Mouse (Mus musculus): ENCODE data around the gene Ttc33. TPM values are rescaled to one million over a fixed set of nuclear protein-coding genes. Genes with fewer than 3 reads are reported as not detected.

Gene Ttc33
- polyA plus RNA-seq (2016; fragmentation: Nextera tagmentation; extraction: Ambion mirVana) = 51.1 and 51.9 TPM in 2 replicates

DNA sequence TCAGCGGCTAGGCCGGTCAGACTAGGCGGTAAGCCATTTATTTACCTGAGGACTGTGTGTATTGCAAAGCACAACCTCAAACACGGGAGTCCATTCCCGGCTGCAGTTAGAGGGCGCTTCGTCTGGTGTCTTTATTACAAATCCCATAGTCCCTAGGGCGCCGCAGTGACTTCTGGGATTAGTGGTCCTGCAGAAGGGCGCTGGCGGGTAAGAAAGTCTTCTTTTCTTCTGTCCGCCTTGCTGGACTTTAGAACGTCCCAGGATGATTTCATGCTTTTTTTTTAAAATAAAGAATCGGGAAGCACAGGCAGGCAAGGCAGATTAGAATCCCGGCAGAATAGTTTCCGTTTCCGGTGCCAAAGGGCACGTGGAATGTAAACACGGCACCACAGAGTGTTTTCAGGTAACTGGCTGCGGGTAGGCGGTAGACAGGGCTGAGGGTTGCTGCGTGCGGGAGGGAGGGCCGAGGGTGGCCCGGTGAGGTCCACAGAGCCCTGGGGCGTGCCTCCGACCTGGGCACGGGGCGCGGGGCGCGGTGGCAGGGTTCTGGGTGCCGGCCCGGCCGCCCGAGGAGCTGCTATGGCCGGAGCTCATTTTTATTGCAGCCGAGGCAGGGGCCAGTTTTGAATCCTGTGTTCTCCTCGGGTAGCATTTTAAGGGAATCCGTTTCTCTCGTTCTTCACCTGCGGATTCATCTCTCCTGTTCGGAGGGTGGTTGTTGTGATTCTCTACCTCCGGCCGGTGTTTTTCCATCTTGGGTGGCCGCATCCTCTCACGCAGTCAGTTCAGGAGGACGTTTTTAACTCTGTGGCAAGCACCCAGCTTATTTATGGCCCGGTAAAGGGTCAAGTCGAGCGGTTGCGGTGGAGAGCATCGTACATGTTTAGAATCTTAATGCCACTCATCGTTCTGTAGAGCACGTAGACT is at the start of gene Ttc33:
TSS of gene Ttc33 (plus strand) at position 160 of the 927 bp plus-strand sequence.
- Histone ChIP-seq H3K36me3 (peaks cover 11% of the 10 kb centered on the region), H3K27ac (replicated peaks) (peak within 1 kb of the TSS; percentile 87), H3K9me3 (no peaks in the 10 kb centered on the region), H3K27me3 (no peaks in the 10 kb centered on the region), H3K4me3 (peak within 1 kb of the TSS; percentile 96), H3K4me2 (replicated peaks) (peak within 1 kb of the TSS; percentile 82), H3K4me1 (peaks cover 16% of the 10 kb centered on the region), H3K9ac (replicated peaks) (peak within 1 kb of the TSS; percentile 82)
- under 1% methylated on average over 55 of the region's 55 CpGs for WGBS
- ATAC-seq (ENCODE audit: low FRiP score, low read depth) = peak; percentile 89

DNA sequence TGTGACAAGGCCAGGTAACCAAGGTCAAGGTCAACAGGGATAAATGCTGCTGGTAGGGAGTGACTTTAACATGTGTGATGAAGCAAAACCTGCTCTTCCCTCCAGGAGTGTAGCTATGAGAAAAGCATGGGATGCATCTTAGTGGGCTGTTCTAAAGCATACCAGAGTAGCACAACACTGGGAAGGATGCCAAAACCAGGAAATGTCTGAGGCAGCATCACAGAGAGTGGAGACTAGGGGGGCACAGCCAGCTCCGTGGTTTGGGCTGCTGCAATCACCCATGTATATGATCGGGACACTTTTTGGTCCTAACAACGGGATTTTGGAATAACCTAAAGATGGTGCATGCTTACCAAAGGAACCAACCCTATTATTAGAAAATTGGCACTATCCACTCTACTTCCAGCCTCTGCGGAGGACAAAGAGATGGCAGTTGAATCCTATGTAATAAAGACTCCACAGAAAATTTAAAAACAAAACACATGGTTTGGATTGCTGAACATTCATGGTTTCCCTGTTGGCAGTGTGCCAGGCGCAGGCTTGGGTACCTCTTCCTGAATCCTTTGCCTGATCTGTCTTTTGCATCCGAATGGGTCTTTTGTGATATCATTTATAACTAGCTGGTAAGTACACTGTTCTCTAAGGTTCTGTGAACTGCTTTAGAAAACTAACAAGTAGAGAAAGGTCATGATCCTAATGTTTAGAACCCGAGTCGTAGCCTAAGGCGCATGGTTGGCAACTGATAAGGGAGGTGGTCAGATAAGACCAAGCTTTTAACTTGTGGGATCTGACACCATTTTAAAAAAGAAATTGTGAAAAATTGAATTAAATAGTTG is 47.1 kb upstream of the Ttc33 start:
- H3K4me2 ChIP-seq (replicated peaks) = no peak overlapping the region
- no peaks in the 10 kb centered on the region for H3K9me3 ChIP-seq
- H3K27ac ChIP-seq (replicated peaks) = no peak overlapping the region
- H3K4me3 ChIP-seq = no peak overlapping the region
- H3K4me1 ChIP-seq = no peaks in the 10 kb centered on the region
- 83% methylated on average over 9 of the region's 9 CpGs for WGBS
- no peaks in the 10 kb centered on the region for H3K27me3 ChIP-seq
- no peaks in the 10 kb centered on the region for H3K36me3 ChIP-seq
- H3K9ac ChIP-seq (replicated peaks) = no peak overlapping the region
- no peak for ATAC-seq (ENCODE audit: low FRiP score, low read depth)

DNA sequence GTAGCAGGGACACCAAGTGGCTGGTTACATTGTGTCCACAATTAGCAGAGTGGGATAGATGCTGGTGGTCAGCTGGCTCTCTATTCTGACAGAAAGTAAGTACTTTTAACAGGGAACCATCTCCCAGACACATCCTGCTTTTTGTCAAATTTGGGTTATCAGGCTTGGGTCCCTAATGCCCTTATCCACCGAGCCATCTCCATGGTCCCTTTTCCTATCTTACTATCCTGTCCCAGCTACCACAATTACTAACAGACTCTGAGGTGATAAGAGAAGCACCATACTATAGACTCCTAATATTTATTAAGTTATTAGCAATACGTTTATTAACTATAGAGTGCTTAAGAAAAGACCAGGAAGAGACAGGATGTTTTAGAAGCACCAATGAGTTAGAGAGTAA is 46.0 kb upstream of the Ttc33 start:
- Histone ChIP-seq H3K36me3 (no peaks in the 10 kb centered on the region), H3K9me3 (no peaks in the 10 kb centered on the region), H3K4me2 (replicated peaks) (no peak overlapping the region), H3K4me3 (no peak overlapping the region), H3K9ac (replicated peaks) (no peak overlapping the region), H3K4me1 (peaks cover 1% of the 10 kb centered on the region; the same call in 1 of the 2 replicates), H3K27ac (replicated peaks) (no peak overlapping the region), H3K27me3 (no peaks in the 10 kb centered on the region)
- no peak for ATAC-seq (ENCODE audit: low FRiP score, low read depth)
- WGBS = 96% methylated on average over 2 of the region's 2 CpGs

DNA sequence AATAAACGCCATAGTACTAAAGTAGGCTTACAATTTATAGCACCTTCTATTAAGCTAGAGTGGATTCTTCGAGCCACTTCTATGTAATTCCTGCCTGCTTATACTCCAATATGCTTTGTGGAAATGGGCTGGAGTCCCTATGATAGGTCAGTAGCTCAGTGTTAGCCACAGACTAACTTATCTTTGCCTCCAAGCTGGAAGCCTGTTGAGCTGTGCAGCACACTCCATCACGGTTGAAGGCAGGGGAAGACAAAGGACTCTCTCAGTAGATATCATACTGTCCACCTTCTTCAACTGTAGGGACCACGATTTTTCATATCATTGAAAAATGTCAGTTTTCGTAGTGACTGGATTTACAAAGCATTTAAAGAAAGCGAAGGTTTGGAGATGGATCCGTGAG is 45.5 kb upstream of the Ttc33 start:
- 94% methylated on average over 7 of the region's 7 CpGs for WGBS
- no peak overlapping the region for H3K27ac ChIP-seq (replicated peaks)
- no peak overlapping the region for H3K4me2 ChIP-seq (replicated peaks)
- H3K4me1 ChIP-seq = peaks cover 6% of the 10 kb centered on the region
- no peak overlapping the region for H3K9ac ChIP-seq (replicated peaks)
- H3K27me3 ChIP-seq = no peaks in the 10 kb centered on the region
- no peaks in the 10 kb centered on the region for H3K36me3 ChIP-seq
- ATAC-seq (ENCODE audit: low FRiP score, low read depth) = no peak
- H3K9me3 ChIP-seq = no peaks in the 10 kb centered on the region
- no peak overlapping the region for H3K4me3 ChIP-seq

DNA sequence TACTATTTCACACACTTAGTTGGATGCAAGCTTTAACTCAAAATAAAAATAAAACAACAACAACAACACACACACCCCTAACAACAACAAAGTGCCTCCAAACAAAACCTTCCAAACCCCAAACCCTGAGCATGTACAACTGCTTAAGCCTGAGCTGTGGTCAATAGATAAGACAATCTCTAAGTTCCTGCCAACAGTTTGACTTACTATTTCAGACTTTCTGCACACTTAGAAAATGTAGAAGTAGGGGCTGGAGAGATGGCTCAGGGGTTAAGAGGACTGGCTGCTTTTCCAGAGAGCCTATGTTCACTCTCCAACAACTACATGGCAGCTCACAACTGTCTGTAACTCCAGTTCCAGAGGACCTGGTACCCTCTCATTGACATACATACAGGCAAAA is 45.0 kb upstream of the Ttc33 start:
- no peak overlapping the region for H3K9ac ChIP-seq (replicated peaks)
- peaks cover 11% of the 10 kb centered on the region for H3K4me1 ChIP-seq
- no peaks in the 10 kb centered on the region for H3K27me3 ChIP-seq
- H3K4me3 ChIP-seq = no peak overlapping the region
- ATAC-seq (ENCODE audit: low FRiP score, low read depth) = no peak
- H3K9me3 ChIP-seq = no peaks in the 10 kb centered on the region
- H3K4me2 ChIP-seq (replicated peaks) = no peak overlapping the region
- H3K27ac ChIP-seq (replicated peaks) = no peak overlapping the region
- H3K36me3 ChIP-seq = no peaks in the 10 kb centered on the region

DNA sequence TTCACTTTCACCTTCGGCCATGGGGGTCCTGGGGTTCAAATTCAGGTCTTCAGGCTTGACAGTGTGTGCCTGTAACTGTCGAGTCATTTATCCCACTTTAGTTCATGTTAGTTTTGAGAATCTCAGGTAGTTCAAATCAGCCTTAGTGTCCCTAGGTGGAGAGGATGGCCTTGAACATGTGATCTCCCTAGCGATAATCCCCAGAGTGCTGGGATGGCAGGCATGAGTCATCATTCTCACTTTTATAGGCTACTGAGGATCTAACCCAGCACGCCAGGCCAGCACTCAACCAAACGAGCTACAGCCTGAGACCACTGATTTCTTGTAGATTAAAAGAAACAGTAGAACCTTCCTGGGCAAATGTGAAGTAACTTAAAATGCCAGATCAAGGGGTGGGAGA is 43.3 kb upstream of the Ttc33 start:
- no peak overlapping the region for H3K4me2 ChIP-seq (replicated peaks)
- H3K9ac ChIP-seq (replicated peaks) = no peak overlapping the region
- no peak overlapping the region for H3K4me3 ChIP-seq
- WGBS = 67% methylated on average over 5 of the region's 5 CpGs
- H3K9me3 ChIP-seq = no peaks in the 10 kb centered on the region
- no peaks in the 10 kb centered on the region for H3K27me3 ChIP-seq
- H3K36me3 ChIP-seq = no peaks in the 10 kb centered on the region
- ATAC-seq (ENCODE audit: low FRiP score, low read depth) = no peak
- H3K27ac ChIP-seq (replicated peaks) = no peak overlapping the region
- peaks cover 14% of the 10 kb centered on the region for H3K4me1 ChIP-seq

DNA sequence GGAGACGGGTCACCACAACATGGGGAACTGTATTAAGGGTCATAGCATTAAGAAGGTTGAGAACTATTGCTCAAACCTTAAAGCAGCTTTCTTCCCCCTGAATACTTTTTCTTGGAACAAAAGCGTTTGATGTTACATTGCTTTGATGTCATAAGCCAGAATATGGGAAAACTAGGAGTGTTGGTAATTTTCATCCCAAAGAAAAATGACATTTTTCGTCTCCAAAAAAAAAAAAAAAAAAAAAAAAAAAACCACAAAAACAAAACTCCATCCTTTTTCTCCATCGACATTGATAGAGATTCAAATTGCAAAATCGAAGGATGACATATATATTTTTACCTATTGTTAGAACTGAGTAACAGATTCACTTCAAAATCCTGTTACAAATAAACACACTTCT is 42.6 kb upstream of the Ttc33 start:
- Histone ChIP-seq H3K27me3 (no peaks in the 10 kb centered on the region), H3K4me2 (replicated peaks) (0 out of 2 replicates have a peak overlapping the region, but pooled peaks have one; percentile 70), H3K36me3 (no peaks in the 10 kb centered on the region), H3K9ac (replicated peaks) (no peak overlapping the region), H3K27ac (replicated peaks) (no peak overlapping the region), H3K4me3 (no peak overlapping the region), H3K4me1 (peaks cover 14% of the 10 kb centered on the region), H3K9me3 (no peaks in the 10 kb centered on the region)
- WGBS = 72% methylated on average over 5 of the region's 5 CpGs
- ATAC-seq (ENCODE audit: low FRiP score, low read depth) = no peak

DNA sequence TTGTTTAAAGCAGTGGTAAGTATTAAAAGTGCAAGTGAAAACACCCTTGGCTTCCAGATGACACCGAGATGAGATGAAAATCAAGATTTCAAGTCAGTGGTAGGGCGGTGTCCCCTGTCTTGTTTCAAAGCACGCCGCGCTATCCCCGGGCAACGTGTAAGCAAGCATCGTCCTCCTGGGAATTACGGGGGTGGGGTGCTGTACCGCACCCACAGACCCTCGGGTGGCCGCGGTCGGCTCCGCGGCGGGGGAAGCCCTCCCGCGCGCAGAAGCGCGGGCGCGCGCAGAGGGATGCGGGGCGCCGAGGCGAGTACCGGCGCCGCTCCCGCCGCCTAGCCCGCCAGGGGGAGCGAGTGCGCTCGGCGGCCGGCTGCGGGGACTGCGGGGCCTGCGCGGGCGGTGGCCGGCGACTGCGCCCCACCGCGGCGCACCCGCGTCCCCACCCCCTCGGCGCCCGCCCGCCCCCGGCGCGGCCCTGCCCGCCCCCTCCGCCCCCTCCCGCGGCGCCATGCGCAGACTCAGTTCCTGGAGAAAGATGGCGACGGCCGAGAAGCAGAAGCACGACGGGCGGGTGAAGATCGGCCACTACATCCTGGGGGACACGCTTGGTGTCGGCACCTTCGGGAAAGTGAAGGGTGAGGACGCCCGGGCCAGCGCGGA is 41.8 kb upstream of the Ttc33 start, which contains the start of gene Prkaa1:
TSS of gene Prkaa1 (plus strand) at position 501 of the 660 bp plus-strand sequence.
- peak within 1 kb of the TSS; percentile 92 for H3K27ac ChIP-seq (replicated peaks)
- WGBS = under 1% methylated on average over 37 of the region's 80 CpGs
- peak within 1 kb of the TSS; percentile 70 for H3K4me2 ChIP-seq (replicated peaks)
- H3K4me3 ChIP-seq = peak within 1 kb of the TSS; percentile 83
- no peaks in the 10 kb centered on the region for H3K9me3 ChIP-seq
- H3K4me1 ChIP-seq = peaks cover 15% of the 10 kb centered on the region
- peak; percentile 92 for ATAC-seq (ENCODE audit: low FRiP score, low read depth)
- H3K9ac ChIP-seq (replicated peaks) = peak within 1 kb of the TSS; percentile 82
- H3K27me3 ChIP-seq = no peaks in the 10 kb centered on the region
- H3K36me3 ChIP-seq = no peaks in the 10 kb centered on the region

DNA sequence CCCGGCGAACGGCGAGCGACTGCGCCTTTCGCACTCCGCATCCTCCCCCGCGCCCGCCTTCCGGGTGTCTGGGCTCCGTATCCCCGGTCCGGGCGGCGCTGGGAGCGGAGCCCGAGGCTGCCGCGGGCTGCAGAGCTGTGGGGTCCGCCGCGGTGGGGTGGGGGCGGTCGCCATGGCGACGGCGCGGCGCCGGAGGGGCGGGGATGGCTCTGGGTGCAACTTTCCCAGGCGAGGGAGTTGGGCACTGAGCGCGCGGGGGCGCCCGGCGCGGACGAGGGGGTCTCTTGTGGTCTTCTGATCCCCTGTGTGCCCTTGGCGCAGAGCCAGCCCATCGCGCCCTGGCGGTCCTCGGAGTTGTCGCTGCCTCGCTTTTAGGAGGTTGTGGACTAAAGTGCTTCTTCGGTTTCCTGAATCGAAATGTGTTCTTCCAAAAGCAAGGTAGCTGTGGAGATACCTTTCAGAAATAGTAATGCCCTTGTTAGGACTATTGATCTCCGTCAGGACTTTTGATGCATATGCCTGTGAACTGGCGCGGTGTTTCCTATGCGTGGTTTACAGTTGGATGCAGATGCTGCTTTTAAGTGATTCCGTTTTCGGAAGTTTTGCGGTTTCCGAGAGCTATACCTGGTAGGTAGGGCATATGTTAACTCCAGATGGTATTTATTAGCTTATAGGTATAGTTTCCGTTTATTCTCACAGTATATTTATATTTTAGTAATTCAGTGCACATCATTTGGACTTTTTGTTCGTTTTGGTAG is 41.1 kb upstream of the Ttc33 start:
- Histone ChIP-seq H3K9ac (replicated peaks) (peak overlapping the region; percentile 82), H3K9me3 (no peaks in the 10 kb centered on the region), H3K4me2 (replicated peaks) (peak overlapping the region; percentile 70), H3K36me3 (no peaks in the 10 kb centered on the region), H3K4me3 (peak overlapping the region; percentile 83), H3K4me1 (peaks cover 17% of the 10 kb centered on the region), H3K27me3 (no peaks in the 10 kb centered on the region), H3K27ac (replicated peaks) (peak overlapping the region; percentile 92)
- peak; percentile 95 for ATAC-seq (ENCODE audit: low FRiP score, low read depth)
- under 1% methylated on average over 61 of the region's 61 CpGs for WGBS

DNA sequence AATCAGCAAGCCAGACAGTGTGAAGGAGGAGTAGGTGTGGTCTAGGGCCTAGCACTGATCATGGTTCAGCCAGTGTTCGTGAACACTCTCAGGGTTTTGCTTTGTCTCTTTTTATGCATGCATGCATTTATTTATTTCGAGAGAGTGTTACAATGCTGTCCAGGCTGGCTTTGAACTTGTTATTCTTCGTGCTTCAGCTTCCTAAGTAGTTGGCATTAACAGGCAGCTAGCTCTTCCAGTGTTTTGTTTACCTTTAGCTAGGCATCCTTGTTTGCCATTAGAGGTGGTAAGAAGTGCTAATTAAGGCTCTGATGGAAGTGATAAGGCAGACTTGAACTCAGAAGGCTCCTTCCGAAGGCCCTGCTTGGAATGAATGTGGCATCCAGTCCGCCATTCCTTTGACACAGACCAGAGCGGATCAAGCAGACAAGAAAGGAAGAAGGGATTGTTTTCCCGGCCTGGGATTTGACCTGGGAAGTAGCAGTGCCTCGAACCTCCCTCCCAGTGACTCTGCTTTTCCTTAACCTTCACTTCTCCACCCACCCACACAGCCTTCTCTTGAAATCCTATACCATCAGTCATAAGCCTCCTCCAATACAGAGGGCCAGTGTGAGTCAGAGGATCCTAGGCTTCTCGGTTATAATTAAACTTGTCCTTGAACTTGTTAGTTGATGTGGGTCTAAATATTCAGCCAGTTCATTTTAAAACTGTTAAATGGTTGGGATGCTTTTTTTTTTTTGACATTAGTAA is 40.0 kb upstream of the Ttc33 start:
- no peaks in the 10 kb centered on the region for H3K9me3 ChIP-seq
- peak overlapping the region; percentile 83 for H3K4me3 ChIP-seq
- H3K27ac ChIP-seq (replicated peaks) = no peak overlapping the region
- peak overlapping the region; percentile 82; the same call in 1 of the 2 replicates for H3K9ac ChIP-seq (replicated peaks)
- H3K27me3 ChIP-seq = no peaks in the 10 kb centered on the region
- WGBS = 49% methylated on average over 9 of the region's 9 CpGs
- no peaks in the 10 kb centered on the region for H3K36me3 ChIP-seq
- peak overlapping the region; percentile 70 for H3K4me2 ChIP-seq (replicated peaks)
- peaks cover 17% of the 10 kb centered on the region for H3K4me1 ChIP-seq
- ATAC-seq (ENCODE audit: low FRiP score, low read depth) = no peak

Data from midbrain, embryonic 12.5 days (tissue).